Mouse (Mus musculus) gastrocnemius, adult 18-20 months (tissue): ENCODE data around the gene Fam124a. TPM values are rescaled to one million over a fixed set of nuclear protein-coding genes. Genes with fewer than 3 reads are reported as not detected.
A peak's percentile ranks its signal among the peaks of the same experiment; 100 is the strongest.
"Not testable (repeated sequence)": the region's sequence is repeated elsewhere in the genome, so short reads cannot be mapped to it uniquely, and the experiment has no call there.

Experiments
- DNase-seq: peaks from one replicate; pipeline ENCODE4 v3.0.0; 2021; ENCODE audit warnings: low spot score
- total RNA-seq, 2 experiments: library from RNA; stranded (reverse); gene quantifications; 2 replicates each; pipeline ENCODE4 v1.2.3; 2021

Gene Fam124a
- total RNA-seq, 2 experiments from 2014 or later: 2.2 to 2.9 TPM

- no peak for DNase-seq
These were observed 19.4 kb downstream of the Fam124a start for GRCm38 (mm10) chr14:62574906-62575305.

GRCm38 (mm10) chr14:62575862-62576261 lies 20.3 kb downstream of the Fam124a start:
- no peak for DNase-seq

GRCm38 (mm10) chr14:62580945-62581344 lies 25.4 kb downstream of the Fam124a start:
- no peak for DNase-seq

- DNase-seq: no peak
These were observed 26.2 kb downstream of the Fam124a start for GRCm38 (mm10) chr14:62581768-62582167.

GRCm38 (mm10) chr14:62584637-62585036 lies 29.1 kb downstream of the Fam124a start:
- no peak for DNase-seq

- no peak for DNase-seq
These were observed 29.8 kb downstream of the Fam124a start for GRCm38 (mm10) chr14:62585338-62585737.

- no peak for DNase-seq
These were observed 44.6 kb downstream of the Fam124a start for GRCm38 (mm10) chr14:62600109-62600522.

GRCm38 (mm10) chr14:62602271-62602670 lies 46.7 kb downstream of the Fam124a start:
- DNase-seq: no peak

- no peak for DNase-seq
These were observed 47.3 kb downstream of the Fam124a start for GRCm38 (mm10) chr14:62602869-62603268.

- DNase-seq: no peak
These were observed 52.3 kb downstream of the Fam124a start for GRCm38 (mm10) chr14:62607791-62608196.

GRCm38 (mm10) chr14:62609904-62610303 lies 54.4 kb downstream of the Fam124a start:
- no peak for DNase-seq

GRCm38 (mm10) chr14:62622393-62622792 lies 66.9 kb downstream of the Fam124a start:
- no peak for DNase-seq

GRCm38 (mm10) chr14:62627951-62628350 lies 72.4 kb downstream of the Fam124a start:
- DNase-seq: no peak

- no peak for DNase-seq
These were observed 82.2 kb downstream of the Fam124a start for GRCm38 (mm10) chr14:62637436-62638344.

GRCm38 (mm10) chr14:62638345-62638702 lies 82.8 kb downstream of the Fam124a start:
- DNase-seq: no peak

GRCm38 (mm10) chr14:62639111-62639510 lies 83.6 kb downstream of the Fam124a start:
- peak; percentile 12 for DNase-seq

GRCm38 (mm10) chr14:62639551-62639950 lies 84.0 kb downstream of the Fam124a start:
- DNase-seq: no peak

GRCm38 (mm10) chr14:62640396-62640795 lies 84.9 kb downstream of the Fam124a start:
- no peak for DNase-seq

- not testable (repeated sequence) for DNase-seq
These were observed 86.8 kb downstream of the Fam124a start for GRCm38 (mm10) chr14:62642368-62642767.

- no peak for DNase-seq
These were observed 92.9 kb downstream of the Fam124a start for GRCm38 (mm10) chr14:62648405-62648804.

- DNase-seq: no peak
These were observed 94.8 kb downstream of the Fam124a start for GRCm38 (mm10) chr14:62650376-62650775.

GRCm38 (mm10) chr14:62651771-62652170 lies 96.2 kb downstream of the Fam124a start:
- no peak for DNase-seq

GRCm38 (mm10) chr14:62655996-62656395 lies 100.5 kb downstream of the Fam124a start:
- DNase-seq: no peak
